Mouse (Mus musculus) heart, embryonic 14.5 days (tissue): ENCODE measurements around the gene Ccdc38. TPM values are rescaled to one million over a fixed set of nuclear protein-coding genes. Genes with fewer than 3 reads are reported as not detected.

ENCODE experiments used
- ATAC-seq: fragments of 200-750 bp; cut with Nextera tagmentation; 2 replicates; pipeline ENCODE4 v1.8.0; 2017; ENCODE audit warnings: low read depth, moderate TSS enrichment; ENCODE audit not compliant: insufficient number of reproducible peaks, insufficient read depth, low FRiP score
- H3K27ac ChIP-seq, 2 experiments: fragments of 200-500 bp in 1 of 2; fragments of 300-500 bp in 1 of 2; sonication (generic) in 1 of 2; replicated peaks in 1 of 2; 2 replicates each; pipeline ENCODE4 v1.5.1; 2012 to 2014; ENCODE audit warnings: low read depth in 2 of 2, low read length in 2 of 2, control low read depth in 1 of 2, mild to moderate bottlenecking in 1 of 2, mixed read lengths in 1 of 2; ENCODE audit not compliant: control insufficient read depth in 1 of 2, insufficient read depth in 1 of 2
- H3K27me3 ChIP-seq: fragments of 300-500 bp; sonication (generic); 2 replicates; pipeline ENCODE4 v1.6.1; 2014; ENCODE audit warnings: mild to moderate bottlenecking, low read length, control low read depth; ENCODE audit not compliant: control insufficient read depth, insufficient read depth
- H3K36me3 ChIP-seq: fragments of 300-500 bp; sonication (generic); 2 replicates; pipeline ENCODE4 v1.6.1; 2014; ENCODE audit warnings: mild to moderate bottlenecking, control low read depth, low read length, mixed read lengths; ENCODE audit not compliant: control insufficient read depth, insufficient read depth
- H3K4me1 ChIP-seq, 2 experiments: fragments of 200-500 bp in 1 of 2; fragments of 300-500 bp in 1 of 2; sonication (generic) in 1 of 2; 2 replicates each; pipeline ENCODE4 v1.6.1; 2012 to 2014; ENCODE audit warnings: low read length in 2 of 2, control low read depth in 1 of 2, mixed read lengths in 1 of 2; ENCODE audit not compliant: control insufficient read depth in 2 of 2, insufficient read depth in 2 of 2
- H3K4me2 ChIP-seq: fragments of 300-500 bp; sonication (generic); 2 replicates; pipeline ENCODE4 v1.6.1; 2014; ENCODE audit warnings: mild to moderate bottlenecking, low read length
- H3K4me3 ChIP-seq, 2 experiments: fragments of 200-500 bp in 1 of 2; fragments of 300-500 bp in 1 of 2; sonication (generic) in 1 of 2; 2 replicates each; pipeline ENCODE4 v1.5.1; 2012 to 2014; ENCODE audit warnings: low read length in 2 of 2, mild to moderate bottlenecking in 2 of 2, control low read depth in 1 of 2, low read depth in 1 of 2, moderate library complexity in 1 of 2; ENCODE audit not compliant: control insufficient read depth in 1 of 2, insufficient read depth in 1 of 2
- H3K9ac ChIP-seq: fragments of 300-500 bp; sonication (generic); 2 replicates; pipeline ENCODE4 v1.6.1; 2014; ENCODE audit warnings: mild to moderate bottlenecking, low read length
- H3K9me3 ChIP-seq: fragments of 300-500 bp; sonication (generic); 2 replicates; pipeline ENCODE4 v1.6.1; 2016; ENCODE audit warnings: low read length, control low read depth; ENCODE audit not compliant: control insufficient read depth
- WGBS: fragments of 180-500 bp; shearing (Covaris S2); extraction: QIAGEN DNeasy Blood & Tissue Kit; methylation state at CpG from one replicate; pipeline ENCODE4 v1.1.7; 2014; 5-methylcytosine and 5-hydroxymethylcytosine counted together
- polyA plus RNA-seq: library from polyadenylated mRNA; unstranded; fragments of >200 nt; fragmentation: Nextera tagmentation; extraction: Ambion mirVana; gene quantifications from 2 replicates; pipeline ENCODE4 v1.2.1, GENCODE M21; 2014

Gene Ccdc38
- polyA plus RNA-seq, 1 experiment from 2014 or later = 0.19 TPM

DNA sequence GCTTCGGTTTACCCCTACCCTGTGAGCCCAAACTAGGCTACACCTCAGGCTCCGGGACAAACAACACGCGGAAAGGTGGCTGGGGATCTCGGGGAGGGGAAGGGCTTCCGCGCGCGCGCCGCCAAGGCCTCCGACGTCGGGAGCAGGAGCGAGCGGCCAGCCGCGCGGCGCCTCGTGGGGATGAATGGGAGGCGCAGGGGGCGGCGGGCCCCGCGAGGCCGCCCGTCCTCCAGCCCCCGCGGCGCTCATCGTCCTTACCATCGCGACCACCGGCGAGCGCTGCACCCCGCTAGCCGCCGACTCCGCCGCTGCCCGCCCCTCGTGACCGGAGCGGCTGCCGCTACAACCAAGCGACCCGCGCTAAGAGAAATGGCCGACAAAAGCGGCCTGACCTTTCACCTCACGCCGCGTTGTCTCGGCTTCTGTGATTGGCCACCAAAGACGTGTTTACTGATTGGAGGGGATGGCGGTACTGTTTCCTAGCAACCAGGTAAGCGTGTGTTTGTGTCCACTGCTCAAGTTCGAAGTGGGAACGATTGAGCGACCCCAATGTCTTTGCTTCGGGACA lies 48.9 kb downstream of the Ccdc38 start, which contains the start of gene Snrpf:
Gene Snrpf (minus strand): TSS at position 426 of the 568 bp plus-strand sequence.
- peak; percentile 90 for ATAC-seq

GRCm38 (mm10) chr10:93592456-93592855 lies 52.0 kb downstream of the Ccdc38 start:
- Histone ChIP-seq H3K9ac (no peak overlapping the region), H3K27ac (no peak overlapping the region), H3K9me3 (no peaks in the 10 kb centered on the region), H3K36me3 (peaks cover 1% of the 10 kb centered on the region; the same call in 1 of the 2 replicates), H3K4me1 (peaks cover 7 to 11% of the 10 kb centered on the region in 2 experiments), H3K4me2 (no peak overlapping the region), H3K4me3 (no peak overlapping the region), H3K27me3 (no peaks in the 10 kb centered on the region)
- WGBS = 53% methylated on average over 12 of the region's 12 CpGs
- ATAC-seq = no peak

More for the DNA sequence above, 48.9 kb downstream of the Ccdc38 start, which contains the start of gene Snrpf:
- Histone ChIP-seq H3K27me3 (no peaks in the 10 kb centered on the region), H3K27ac (peak within 1 kb of the TSS; percentile 28 to 64), H3K4me1 (peaks cover 6 to 11% of the 10 kb centered on the region in 2 experiments), H3K4me3 (peak within 1 kb of the TSS; percentile 68 to 80), H3K9ac (peak within 1 kb of the TSS; percentile 86), H3K4me2 (peak within 1 kb of the TSS; percentile 93), H3K9me3 (no peaks in the 10 kb centered on the region), H3K36me3 (peaks cover 31% of the 10 kb centered on the region)
- WGBS = under 1% methylated on average over 56 of the region's 63 CpGs

- H3K4me2 ChIP-seq = peak overlapping the region; percentile 79
- H3K27ac ChIP-seq = no peak overlapping the region
- H3K9me3 ChIP-seq = no peaks in the 10 kb centered on the region
- no peaks in the 10 kb centered on the region for H3K36me3 ChIP-seq
- no peak for ATAC-seq
- 2% methylated on average over 22 of the region's 22 CpGs for WGBS
- peak overlapping the region; percentile 45 for H3K9ac ChIP-seq
- H3K4me3 ChIP-seq = peak overlapping the region; percentile 38 to 51
- H3K27me3 ChIP-seq = no peaks in the 10 kb centered on the region
- peaks cover 0 to 7% of the 10 kb centered on the region in 2 experiments; a peak in 2 of 4 replicates for H3K4me1 ChIP-seq
These were observed 53.6 kb downstream of the Ccdc38 start for GRCm38 (mm10) chr10:93594022-93594482.

- H3K36me3 ChIP-seq = no peaks in the 10 kb centered on the region
- H3K4me1 ChIP-seq = peaks cover 0 to 4% of the 10 kb centered on the region in 2 experiments; a peak in 2 of 4 replicates
- H3K9ac ChIP-seq = no peak overlapping the region
- no peak overlapping the region for H3K4me3 ChIP-seq
- H3K9me3 ChIP-seq = no peaks in the 10 kb centered on the region
- WGBS = 53% methylated on average over 4 of the region's 4 CpGs
- H3K27ac ChIP-seq = no peak overlapping the region
- no peak for ATAC-seq
- H3K4me2 ChIP-seq = no peak overlapping the region
- H3K27me3 ChIP-seq = no peaks in the 10 kb centered on the region
These were observed 55.4 kb downstream of the Ccdc38 start for GRCm38 (mm10) chr10:93595831-93596230.

DNA sequence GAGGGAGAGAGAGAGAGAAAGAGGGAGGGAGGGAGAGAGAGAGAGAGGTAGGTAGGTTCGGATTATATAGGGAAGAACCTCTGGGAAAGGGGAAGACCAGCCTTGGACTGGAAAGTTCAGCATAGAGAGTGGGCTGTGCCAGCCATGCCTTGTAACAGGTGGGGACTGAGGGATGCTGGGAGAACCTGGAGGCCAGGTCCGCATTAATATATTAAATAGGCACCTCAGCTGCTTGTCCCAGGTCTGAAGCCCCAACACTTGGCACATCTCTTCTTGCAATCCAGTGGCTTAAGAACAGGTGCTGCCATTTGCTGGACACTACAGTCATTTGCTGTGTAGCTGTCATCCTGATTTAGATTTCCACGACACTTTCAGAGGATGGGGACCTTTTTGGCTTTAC lies 56.2 kb downstream of the Ccdc38 start:
- Histone ChIP-seq H3K4me3 (no peak overlapping the region), H3K9ac (no peak overlapping the region), H3K4me1 (peaks cover 0 to 4% of the 10 kb centered on the region in 2 experiments; a peak in 2 of 4 replicates), H3K27me3 (no peaks in the 10 kb centered on the region), H3K4me2 (no peak overlapping the region), H3K36me3 (no peaks in the 10 kb centered on the region), H3K27ac (no peak overlapping the region), H3K9me3 (no peaks in the 10 kb centered on the region)
- 67% methylated on average over 3 of the region's 3 CpGs for WGBS
- no peak for ATAC-seq

GRCm38 (mm10) chr10:93602309-93602708 lies 61.9 kb downstream of the Ccdc38 start:
- Histone ChIP-seq H3K9me3 (peaks cover 5% of the 10 kb centered on the region), H3K27me3 (no peaks in the 10 kb centered on the region), H3K9ac (no peak overlapping the region), H3K4me2 (no peak overlapping the region), H3K4me1 (no peaks in the 10 kb centered on the region), H3K27ac (no peak overlapping the region), H3K4me3 (no peak overlapping the region), H3K36me3 (no peaks in the 10 kb centered on the region)
- no peak for ATAC-seq
- 78% methylated on average over 5 of the region's 5 CpGs for WGBS

DNA sequence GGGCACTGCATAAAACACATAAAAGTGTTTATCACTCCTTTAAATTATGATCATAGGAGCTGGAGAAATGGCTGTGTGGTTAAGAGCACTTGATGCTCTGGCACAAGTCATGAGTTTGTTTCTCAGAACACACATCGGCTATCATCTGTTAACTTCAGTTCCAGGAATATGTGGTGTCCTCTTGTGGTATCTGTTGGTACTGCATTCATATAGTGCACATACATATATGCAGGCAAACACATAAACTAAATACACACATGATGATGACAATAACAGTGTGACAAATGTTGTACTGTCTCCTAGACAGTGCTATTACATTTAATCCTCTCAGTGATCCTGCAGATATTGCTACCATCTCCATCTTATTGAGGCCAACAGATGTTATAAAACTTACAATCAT lies 62.8 kb downstream of the Ccdc38 start:
- no peak overlapping the region for H3K9ac ChIP-seq
- no peaks in the 10 kb centered on the region for H3K36me3 ChIP-seq
- no peaks in the 10 kb centered on the region for H3K27me3 ChIP-seq
- no peak for ATAC-seq
- H3K4me3 ChIP-seq = no peak overlapping the region
- no peaks in the 10 kb centered on the region for H3K4me1 ChIP-seq
- peaks cover 5% of the 10 kb centered on the region for H3K9me3 ChIP-seq
- no peak overlapping the region for H3K27ac ChIP-seq
- 89% methylated on average over 1 of the region's 1 CpGs for WGBS
- H3K4me2 ChIP-seq = no peak overlapping the region

- Histone ChIP-seq H3K4me3 (no peak overlapping the region), H3K9me3 (peaks cover 10% of the 10 kb centered on the region), H3K36me3 (no peaks in the 10 kb centered on the region), H3K9ac (no peak overlapping the region), H3K27me3 (no peaks in the 10 kb centered on the region), H3K4me2 (no peak overlapping the region), H3K4me1 (no peaks in the 10 kb centered on the region), H3K27ac (no peak overlapping the region)
- 81% methylated on average over 9 of the region's 9 CpGs for WGBS
- ATAC-seq = no peak
These were observed 65.9 kb downstream of the Ccdc38 start for GRCm38 (mm10) chr10:93606326-93606725.
